Mouse (Mus musculus) left cerebral cortex, adult 8-10 months (tissue): ENCODE results near the gene Rhbdl1. TPM values are rescaled to one million over a fixed set of nuclear protein-coding genes. Genes with fewer than 3 reads are reported as not detected.
"Not testable (repeated sequence)": the region's sequence is repeated elsewhere in the genome, so short reads cannot be mapped to it uniquely, and the experiment has no call there.

Experiments
- DNase-seq, 2 experiments: peaks; one replicate each; pipeline ENCODE4 v3.0.0; 2022; ENCODE audit warnings: low spot score in 2 of 2
- total RNA-seq, 4 experiments: library from RNA; stranded (reverse); gene quantifications; 2 replicates each; pipeline ENCODE4 v1.2.4; 2022

Rhbdl1 gene
- total RNA-seq, 4 experiments from 2014 or later = 32.6 to 42.3 (median 37.5) TPM

DNA sequence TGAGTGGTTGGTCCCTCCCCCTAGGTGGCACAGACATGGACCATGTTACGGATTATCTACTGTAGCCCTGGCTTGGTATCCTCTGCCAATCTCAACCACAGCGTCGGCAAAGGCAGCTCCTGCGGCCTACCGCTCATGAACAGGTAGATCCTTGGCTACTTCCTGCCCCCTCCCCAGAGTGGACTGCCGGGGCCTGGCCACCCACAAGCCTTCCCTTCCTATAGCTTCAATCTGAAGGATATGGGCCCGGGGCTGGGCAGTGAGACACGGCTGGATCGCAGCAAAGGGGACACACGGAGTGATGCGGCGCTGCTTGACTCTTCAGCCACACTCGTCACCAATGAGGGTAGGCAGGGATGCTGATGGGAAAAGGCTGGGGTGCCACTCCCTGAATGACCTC lies 10.1 kb downstream of the Rhbdl1 start:
- no peak for DNase-seq

GRCm38 (mm10) chr17:25825984-25826570 lies 11.0 kb downstream of the Rhbdl1 start:
- DNase-seq = no peak

GRCm38 (mm10) chr17:25825311-25825710 lies 11.8 kb downstream of the Rhbdl1 start:
- no peak for DNase-seq

DNA sequence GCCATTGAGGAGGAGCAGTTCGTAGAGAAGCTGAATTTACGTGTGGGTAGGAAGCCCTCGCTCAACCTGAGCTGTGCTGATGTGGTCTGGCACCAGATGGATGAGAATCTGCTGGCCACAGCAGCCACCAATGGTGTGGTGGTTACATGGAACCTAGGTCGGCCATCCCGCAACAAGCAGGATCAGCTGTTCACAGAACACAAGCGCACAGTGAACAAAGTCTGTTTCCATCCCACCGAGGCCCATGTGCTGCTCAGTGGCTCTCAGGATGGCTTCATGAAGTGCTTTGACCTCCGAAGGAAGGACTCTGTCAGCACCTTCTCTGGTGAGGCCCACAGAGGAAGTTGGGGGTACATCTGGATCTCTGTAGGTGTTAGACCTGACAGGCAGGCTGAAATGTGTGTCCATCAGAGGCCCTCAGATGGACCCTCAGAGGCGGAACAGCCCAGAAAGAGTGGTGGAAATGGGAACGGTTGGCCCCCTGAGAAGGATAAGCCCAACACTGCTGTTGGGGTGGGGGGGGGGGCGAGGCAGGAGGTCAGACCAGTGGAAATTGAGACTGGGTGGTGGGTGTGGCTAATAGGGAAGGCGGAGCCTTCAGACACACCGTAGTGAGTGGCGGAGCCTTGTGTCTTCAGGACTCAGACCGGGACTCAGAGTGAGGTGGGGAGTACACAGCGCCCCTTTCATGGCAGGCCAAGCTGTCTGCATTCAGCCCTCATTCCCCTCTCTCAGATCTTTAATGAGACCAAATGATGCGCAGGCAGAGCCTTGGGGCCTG lies 12.5 kb downstream of the Rhbdl1 start:
- DNase-seq = no peak

DNA sequence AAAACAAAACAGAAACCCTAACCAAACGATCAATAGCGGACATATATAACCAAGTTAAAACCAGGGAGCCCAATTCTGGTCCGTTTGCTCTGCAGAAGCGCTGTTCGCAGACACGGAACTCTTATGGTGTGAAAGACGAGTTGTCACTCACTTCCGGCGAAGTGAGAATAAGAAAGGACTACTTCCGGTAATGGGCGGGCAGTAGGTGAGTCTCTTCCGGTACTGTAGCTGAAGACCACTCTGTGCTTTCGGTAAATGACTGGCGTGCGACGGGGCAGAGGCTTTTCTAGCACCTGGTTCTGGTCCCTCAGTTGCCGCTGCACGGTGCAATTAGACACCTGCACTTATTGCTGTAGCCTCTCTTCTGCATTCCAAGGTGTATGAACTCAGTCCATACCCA lies 13.6 kb downstream of the Rhbdl1 start, which contains the start of gene Wdr24:
Gene Wdr24 (plus strand): TSS at position 176 of the 400 bp plus-strand sequence.
- DNase-seq = peak in 1 of 2 experiments; percentile 73

DNA sequence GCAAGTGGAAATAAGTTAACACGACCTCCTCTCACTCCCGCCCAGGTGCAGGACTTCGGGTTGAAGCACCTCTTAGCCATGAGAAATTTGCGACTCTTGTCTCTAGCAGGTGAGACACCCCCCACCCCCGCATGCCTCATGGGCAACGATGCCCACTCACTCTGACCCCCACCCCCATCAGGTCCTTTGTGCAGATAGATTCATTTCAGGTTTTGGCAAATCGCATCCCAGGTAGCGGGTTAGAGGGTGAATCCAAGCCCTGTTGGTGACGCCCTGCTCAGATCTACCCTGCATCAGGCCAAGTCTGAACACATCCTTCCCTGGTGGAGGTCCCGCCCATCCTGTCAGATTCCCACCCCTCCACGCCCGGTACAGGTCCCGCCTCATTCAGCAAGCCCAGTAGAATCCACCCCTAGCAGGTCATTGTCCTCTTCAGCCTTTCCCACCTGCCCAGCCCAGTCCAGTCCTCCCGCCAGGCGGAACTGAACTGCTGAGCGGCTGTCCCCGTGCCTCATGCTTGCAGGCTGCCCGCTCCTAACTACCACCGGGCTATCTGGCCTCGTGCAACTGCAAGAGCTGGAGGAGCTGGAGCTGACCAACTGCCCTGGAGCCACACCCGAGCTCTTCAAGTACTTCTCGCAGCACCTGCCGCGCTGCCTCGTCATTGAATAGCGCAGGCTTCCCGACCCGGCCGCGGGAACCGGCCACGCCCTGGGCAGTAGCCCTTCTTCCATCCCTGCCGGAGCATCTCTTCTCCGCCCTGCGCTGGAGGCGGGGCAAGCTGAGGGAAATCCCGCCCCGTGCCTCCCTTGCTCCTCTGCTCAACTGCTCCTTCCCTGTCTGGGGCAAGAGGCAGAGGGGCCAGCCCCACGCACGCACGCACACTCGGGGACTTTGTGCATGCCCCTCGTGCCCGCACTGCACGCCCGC lies 18.0 kb downstream of the Rhbdl1 start:
- DNase-seq = no peak

DNA sequence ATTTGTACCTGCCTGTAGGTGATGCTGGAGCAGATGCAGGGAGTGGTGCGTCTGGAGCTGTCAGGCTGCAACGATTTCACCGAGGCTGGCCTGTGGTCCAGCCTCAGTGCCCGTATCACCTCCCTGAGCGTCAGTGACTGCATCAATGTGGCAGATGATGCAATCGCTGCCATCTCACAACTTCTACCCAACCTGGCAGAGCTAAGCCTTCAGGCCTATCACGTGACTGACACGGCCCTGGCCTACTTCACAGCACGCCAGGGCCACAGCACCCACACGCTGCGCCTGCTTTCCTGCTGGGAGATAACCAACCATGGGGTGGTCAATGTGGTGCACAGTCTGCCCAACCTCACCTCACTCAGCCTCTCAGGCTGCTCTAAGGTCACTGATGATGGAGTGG lies 19.4 kb downstream of the Rhbdl1 start:
- DNase-seq = no peak

GRCm38 (mm10) chr17:25813471-25813870 lies 23.6 kb downstream of the Rhbdl1 start:
- peak; percentile 69 to 89 for DNase-seq

DNA sequence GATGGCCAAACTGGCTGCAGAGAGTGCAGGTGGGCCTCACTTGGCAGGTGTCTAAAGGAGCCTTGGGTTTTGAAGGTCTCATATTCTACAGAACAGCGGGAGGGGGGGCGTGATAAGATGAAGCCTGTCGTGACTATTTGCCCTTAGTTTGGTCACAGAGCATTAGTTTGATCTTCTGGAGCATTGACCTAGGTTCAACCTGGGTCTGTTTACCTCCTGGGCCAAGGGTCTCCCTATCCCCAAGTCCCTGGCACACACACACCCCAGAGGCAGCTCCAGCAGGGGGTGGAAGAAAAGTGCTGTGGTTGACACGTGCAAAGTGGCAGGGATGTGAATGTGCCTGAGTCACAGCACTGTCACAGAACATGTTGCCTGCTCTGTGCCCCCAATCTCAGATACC lies 26.2 kb downstream of the Rhbdl1 start:
- no peak for DNase-seq

- no peak for DNase-seq
Measured at GRCm38 (mm10) chr17:25809606-25810340, 27.3 kb downstream of the Rhbdl1 start.

DNA sequence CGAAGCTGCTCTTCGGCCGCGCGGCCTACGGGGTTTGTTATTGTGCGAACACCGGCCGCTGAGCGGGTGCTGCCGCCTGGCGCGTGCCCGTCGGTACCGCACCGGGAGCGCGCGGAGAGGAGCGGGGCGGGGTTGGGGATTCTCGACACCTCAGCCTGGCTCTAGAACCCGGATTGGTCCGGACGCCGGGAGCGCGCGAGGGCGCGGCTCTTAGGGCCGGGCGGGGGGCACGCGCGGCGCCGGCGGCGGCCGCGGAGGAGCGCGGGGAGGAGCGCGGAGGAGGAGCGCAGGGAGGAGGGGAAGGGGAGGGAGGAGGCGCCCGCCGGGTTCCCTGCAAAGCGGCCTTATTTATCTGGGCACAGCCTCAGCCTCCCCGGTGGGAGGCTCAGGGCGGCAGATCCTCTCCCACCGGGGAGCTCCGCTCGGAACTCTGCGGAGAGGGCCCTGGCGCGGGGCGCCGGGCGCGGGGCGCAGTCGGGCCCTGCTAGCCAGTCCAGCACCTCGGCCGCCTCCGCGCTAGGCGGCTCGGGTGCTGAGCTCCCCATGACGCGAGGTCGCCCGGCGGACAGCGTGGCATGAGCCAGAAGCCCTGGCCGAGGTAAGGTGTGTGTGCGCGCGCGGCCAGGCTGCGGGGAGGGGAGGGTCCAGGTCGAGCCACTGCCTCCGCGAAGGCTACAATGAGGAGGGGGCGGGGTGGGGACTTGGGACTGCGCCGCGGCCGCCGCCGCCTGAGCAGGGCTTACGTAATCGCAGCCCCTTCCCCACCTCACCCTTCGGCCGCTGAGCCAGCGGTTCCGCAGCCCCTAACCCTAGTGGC lies 28.1 kb downstream of the Rhbdl1 start, which contains the start of gene Fbxl16:
Gene Fbxl16 (plus strand): TSS at position 297 of the 817 bp plus-strand sequence.
- DNase-seq = peak in 1 of 2 experiments; percentile 92

DNA sequence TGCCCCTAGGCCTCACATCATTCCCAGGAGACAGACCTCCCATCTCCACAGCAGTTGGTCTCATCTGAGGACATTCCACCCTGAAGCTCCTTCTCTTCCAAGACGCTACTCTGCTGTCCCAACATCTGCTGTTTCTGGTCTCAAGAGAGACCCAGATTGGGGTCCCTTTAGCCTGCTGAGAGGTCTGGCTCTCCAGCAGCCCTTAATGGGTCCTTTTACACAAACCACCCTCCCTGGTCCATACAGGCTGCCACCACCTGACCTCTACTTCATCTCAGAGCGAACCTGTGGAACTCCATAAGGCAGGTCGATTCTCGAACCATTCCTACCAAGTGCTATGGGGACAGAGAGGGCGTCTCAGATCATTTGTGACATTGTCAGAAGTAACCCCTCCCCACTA lies 29.1 kb downstream of the Rhbdl1 start:
- DNase-seq = no peak

DNA sequence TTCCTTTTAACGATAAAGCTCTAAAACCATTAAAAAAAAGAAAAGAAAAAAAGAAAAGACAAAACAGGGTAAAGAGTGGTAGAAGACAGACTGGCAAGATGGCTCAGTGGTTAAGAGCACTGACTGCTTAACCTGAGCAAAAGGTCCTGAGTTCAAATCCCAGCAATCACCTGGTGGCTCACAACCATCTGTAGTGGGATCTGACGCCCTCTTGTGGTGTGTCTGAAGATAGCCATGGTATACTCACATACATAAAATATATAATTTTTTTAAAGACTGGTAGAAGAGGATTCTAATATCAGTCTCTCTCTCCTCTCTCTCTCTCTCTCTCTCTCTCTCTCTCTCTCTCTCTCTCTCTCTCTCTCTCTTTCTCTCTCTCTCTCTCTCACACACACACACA lies 29.6 kb downstream of the Rhbdl1 start:
- not testable (repeated sequence) for DNase-seq

DNA sequence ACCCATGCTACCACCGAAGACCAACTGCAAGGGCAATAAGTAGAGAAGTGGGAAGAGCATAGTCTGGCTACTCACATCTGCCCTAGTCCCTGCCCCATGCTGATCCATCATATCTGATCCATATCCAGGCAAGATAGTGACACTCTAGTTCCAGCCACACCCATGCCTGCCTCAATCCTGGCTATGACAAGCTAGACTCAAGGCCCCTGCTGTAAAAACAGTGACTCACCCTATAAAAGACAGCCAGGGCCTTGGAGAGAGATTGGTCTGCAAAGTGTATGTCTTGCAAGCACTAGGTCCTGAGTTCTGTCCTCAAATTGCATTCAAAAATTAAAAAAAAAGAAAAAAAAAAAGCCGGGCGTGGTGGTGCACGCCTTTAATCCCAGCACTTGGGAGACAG lies 30.6 kb downstream of the Rhbdl1 start:
- DNase-seq = no peak

- peak in 1 of 2 experiments; percentile 91 for DNase-seq
Measured at GRCm38 (mm10) chr17:25802825-25803517, 34.1 kb downstream of the Rhbdl1 start.

- no peak for DNase-seq
Measured at GRCm38 (mm10) chr17:25801029-25801428, 36.1 kb downstream of the Rhbdl1 start.

- DNase-seq = peak in 1 of 2 experiments; percentile 68
Measured at GRCm38 (mm10) chr17:25796951-25797369, 40.1 kb downstream of the Rhbdl1 start, which contains the start of gene Metrn. Metrn (minus strand) TSS chr17:25797136.

DNA sequence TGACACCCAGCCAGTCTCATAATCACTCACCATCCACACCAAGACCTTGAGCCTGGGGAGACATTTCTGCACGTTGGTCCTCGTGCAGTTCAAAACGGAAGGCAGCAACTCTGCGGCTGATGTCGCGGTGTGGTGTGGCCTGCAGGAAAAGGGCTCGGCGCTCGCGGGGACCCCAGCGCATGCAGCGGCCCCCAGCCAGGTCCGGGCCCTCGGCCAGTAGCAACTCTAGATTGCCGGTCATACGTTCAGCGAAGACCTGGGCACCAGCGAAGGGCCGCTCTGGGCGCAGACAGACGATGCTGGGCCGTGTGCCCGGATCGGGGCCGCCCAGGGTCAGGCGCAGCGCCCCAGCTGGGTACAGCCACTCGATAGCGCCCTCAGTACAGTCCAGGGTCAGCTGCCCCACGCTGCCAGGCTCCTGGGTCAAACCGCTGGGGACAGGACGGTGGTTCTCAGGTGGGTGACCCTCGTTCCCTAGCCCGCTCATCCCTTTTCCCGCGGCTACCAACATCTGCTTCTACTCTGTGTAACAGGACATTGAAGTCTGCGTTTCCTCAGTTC lies 40.8 kb downstream of the Rhbdl1 start:
- no peak for DNase-seq

GRCm38 (mm10) chr17:25795609-25796092 lies 41.4 kb downstream of the Rhbdl1 start, which contains the start of gene AC134908.4:
AC134908.4 (minus strand) TSS chr17:25795659.
- DNase-seq = peak in 1 of 2 experiments; percentile 87
